Mouse (Mus musculus) MEL (cell line): ENCODE results near the gene Ccdc33. TPM values are rescaled to one million over a fixed set of nuclear protein-coding genes. Genes with fewer than 3 reads are reported as not detected.

Experiments used
- DNase-seq: peaks from one replicate; pipeline ENCODE4 v3.0.0; 2011; ENCODE audit warnings: low read depth, low spot score
- H3K27ac ChIP-seq: 2 replicates; pipeline ENCODE4 v1.5.1; 2012; ENCODE audit warnings: low read depth, mild to moderate bottlenecking, control low read depth, low read length, moderate library complexity; ENCODE audit not compliant: control insufficient read depth
- H3K27me3 ChIP-seq, 2 experiments: fragments of 150-350 bp in 1 of 2; sonication (generic) in 1 of 2; 2 replicates each; pipeline ENCODE4 v1.6.1; 2012; ENCODE audit warnings: low read length in 2 of 2, mild to moderate bottlenecking in 2 of 2, improper control_type of control experiment in 1 of 2, moderate library complexity in 1 of 2; ENCODE audit not compliant: insufficient read depth in 2 of 2, control insufficient read depth in 1 of 2
- H3K36me3 ChIP-seq, 2 experiments: 2 replicates each; pipeline ENCODE4 v1.6.1; 2012 to 2014; ENCODE audit warnings: low read length in 2 of 2, improper control_type of control experiment in 1 of 2, inconsistent platforms in 1 of 2, mild to moderate bottlenecking in 1 of 2; ENCODE audit not compliant: insufficient read depth in 2 of 2, control insufficient read depth in 1 of 2
- H3K4me1 ChIP-seq, 2 experiments: fragments of 150-350 bp in 1 of 2; sonication (generic) in 1 of 2; 2 replicates each; pipeline ENCODE4 v1.6.1; 2012; ENCODE audit warnings: low read length in 2 of 2, improper control_type of control experiment in 1 of 2, mild to moderate bottlenecking in 1 of 2; ENCODE audit not compliant: insufficient read depth in 2 of 2, control insufficient read depth in 1 of 2
- H3K4me3 ChIP-seq, 2 experiments: fragments of 150-350 bp in 1 of 2; sonication (generic) in 1 of 2; 2 replicates each; pipeline ENCODE4 v1.5.1; 2012; ENCODE audit warnings: low read depth in 2 of 2, low read length in 2 of 2, mild to moderate bottlenecking in 2 of 2, moderate library complexity in 2 of 2, control low read depth in 1 of 2, improper control_type of control experiment in 1 of 2; ENCODE audit not compliant: control insufficient read depth in 1 of 2, insufficient read depth in 1 of 2
- H3K79me2 ChIP-seq: 2 replicates; pipeline ENCODE4 v1.6.1; 2012; ENCODE audit warnings: mild to moderate bottlenecking, low read length, moderate library complexity; ENCODE audit not compliant: control insufficient read depth, poor library complexity, insufficient read depth
- H3K9ac ChIP-seq: 2 replicates; pipeline ENCODE4 v1.6.1; 2012; ENCODE audit warnings: low read depth, mild to moderate bottlenecking, control low read depth, low read length, moderate library complexity; ENCODE audit not compliant: control insufficient read depth, poor library complexity, severe bottlenecking
- H3K9me3 ChIP-seq: fragments of 150-350 bp; sonication (generic); replicated peaks from 2 replicates; pipeline ENCODE4 v1.6.1; 2012; ENCODE audit warnings: mild to moderate bottlenecking, low read length, improper control_type of control experiment, moderate library complexity; ENCODE audit not compliant: insufficient read depth
- BHLHE40 ChIP-seq: IDR thresholded peaks from 2 replicates; pipeline ENCODE4 v1.6.1; 2012; ENCODE audit warnings: low read depth, mild to moderate bottlenecking, inconsistent platforms, low read length, improper control_type of control experiment, borderline replicate concordance
- CHD1 ChIP-seq: IDR thresholded peaks from 2 replicates; pipeline ENCODE4 v1.6.1; 2012; ENCODE audit warnings: low read depth, mild to moderate bottlenecking, inconsistent platforms, low read length, improper control_type of control experiment
- CHD2 ChIP-seq: IDR thresholded peaks from 2 replicates; pipeline ENCODE4 v1.6.1; 2011; ENCODE audit warnings: low read length, improper control_type of control experiment
- CTCF ChIP-seq, 3 experiments: IDR thresholded peaks in 2 of 3; conservative IDR thresholded peaks in 1 of 3; 2 replicates each; pipeline ENCODE4 v1.5.1; 2011 to 2012; ENCODE audit warnings: low read length in 3 of 3, low read depth in 2 of 3, mild to moderate bottlenecking in 2 of 3, improper control_type of control experiment in 1 of 3, inconsistent platforms in 1 of 3, mixed read lengths in 1 of 3, moderate library complexity in 1 of 3; ENCODE audit not compliant: control insufficient read depth in 1 of 3, insufficient read depth in 1 of 3, poor library complexity in 1 of 3, severe bottlenecking in 1 of 3
- E2F4 ChIP-seq: IDR thresholded peaks from 2 replicates; pipeline ENCODE4 v1.6.1; 2011; ENCODE audit warnings: low read depth, low read length, improper control_type of control experiment, borderline replicate concordance
- ELF1 ChIP-seq: IDR thresholded peaks from 2 replicates; pipeline ENCODE4 v1.6.1; 2014; ENCODE audit warnings: low read depth, mild to moderate bottlenecking, inconsistent platforms, low read length, improper control_type of control experiment, moderate library complexity
- EP300 ChIP-seq, 2 experiments: IDR thresholded peaks; 2 replicates each; pipeline ENCODE4 v1.6.1; 2011; ENCODE audit warnings: improper control_type of control experiment in 2 of 2, low read length in 2 of 2, low read depth in 1 of 2, mild to moderate bottlenecking in 1 of 2
- ETS1 ChIP-seq: IDR thresholded peaks from 2 replicates; pipeline ENCODE4 v1.6.1; 2012; ENCODE audit warnings: low read depth, mild to moderate bottlenecking, inconsistent platforms, low read length, improper control_type of control experiment, moderate library complexity
- GABPA ChIP-seq: IDR thresholded peaks from 2 replicates; pipeline ENCODE4 v1.6.1; 2012; ENCODE audit warnings: low read depth, mild to moderate bottlenecking, inconsistent platforms, low read length, improper control_type of control experiment, moderate library complexity
- GATA1 ChIP-seq: IDR thresholded peaks from 2 replicates; pipeline ENCODE4 v1.6.1; 2011; ENCODE audit warnings: low read depth, low read length, improper control_type of control experiment
- JUND ChIP-seq: IDR thresholded peaks from 2 replicates; pipeline ENCODE4 v1.6.1; 2011; ENCODE audit warnings: low read depth, mild to moderate bottlenecking, improper control_type of control experiment, low read length
- KAT2A ChIP-seq: conservative IDR thresholded peaks from 2 replicates; pipeline ENCODE4 v1.6.1; 2012; ENCODE audit warnings: low read depth, low read length, improper control_type of control experiment, inconsistent platforms
- MAFK ChIP-seq: IDR thresholded peaks from 2 replicates; pipeline ENCODE4 v1.6.1; 2011; ENCODE audit warnings: low read depth, mild to moderate bottlenecking, low read length, improper control_type of control experiment, borderline replicate concordance
- MAZ ChIP-seq: IDR thresholded peaks from 2 replicates; pipeline ENCODE4 v1.6.1; 2012; ENCODE audit warnings: low read depth, mild to moderate bottlenecking, inconsistent platforms, low read length, improper control_type of control experiment
- MXI1 ChIP-seq: IDR thresholded peaks from 2 replicates; pipeline ENCODE4 v1.6.1; 2011; ENCODE audit warnings: mild to moderate bottlenecking, low read depth, low read length, improper control_type of control experiment
- MYB ChIP-seq: IDR thresholded peaks from 2 replicates; pipeline ENCODE4 v1.6.1; 2011; ENCODE audit warnings: mild to moderate bottlenecking, low read depth, low read length, improper control_type of control experiment
- NELFE ChIP-seq: IDR thresholded peaks from 2 replicates; pipeline ENCODE4 v1.6.1; 2011; ENCODE audit warnings: low read depth, low read length, improper control_type of control experiment
- POLR2A ChIP-seq, 2 experiments: IDR thresholded peaks; 2 replicates each; pipeline ENCODE4 v1.6.1; 2011 to 2012; ENCODE audit warnings: low read length in 2 of 2, mild to moderate bottlenecking in 2 of 2, control low read depth in 1 of 2, improper control_type of control experiment in 1 of 2, low read depth in 1 of 2, moderate library complexity in 1 of 2; ENCODE audit not compliant: control insufficient read depth in 1 of 2, insufficient read depth in 1 of 2, poor library complexity in 1 of 2
- POLR2AphosphoS2 ChIP-seq: IDR thresholded peaks from 2 replicates; pipeline ENCODE4 v1.6.1; 2011; ENCODE audit warnings: low read length, improper control_type of control experiment
- RCOR1 ChIP-seq: IDR thresholded peaks from 2 replicates; pipeline ENCODE4 v1.6.1; 2012; ENCODE audit warnings: low read depth, mild to moderate bottlenecking, inconsistent platforms, low read length, improper control_type of control experiment
- SIN3A ChIP-seq: IDR thresholded peaks from 2 replicates; pipeline ENCODE4 v1.6.1; 2012; ENCODE audit warnings: low read length, improper control_type of control experiment, inconsistent platforms
- SMC3 ChIP-seq: IDR thresholded peaks from 2 replicates; pipeline ENCODE4 v1.6.1; 2011; ENCODE audit warnings: low read depth, low read length, improper control_type of control experiment
- TAL1 ChIP-seq: IDR thresholded peaks from 2 replicates; pipeline ENCODE4 v1.6.1; 2012; ENCODE audit warnings: mild to moderate bottlenecking, inconsistent platforms, low read length, moderate library complexity, mixed read lengths
- TBP ChIP-seq: IDR thresholded peaks from 2 replicates; pipeline ENCODE4 v1.8.0; 2011; ENCODE audit warnings: low read depth, low read length, improper control_type of control experiment
- UBTF ChIP-seq: IDR thresholded peaks from 2 replicates; pipeline ENCODE4 v1.6.1; 2012; ENCODE audit warnings: low read depth, mild to moderate bottlenecking, inconsistent platforms, low read length, improper control_type of control experiment, moderate library complexity, borderline replicate concordance; ENCODE audit not compliant: insufficient read depth
- USF1 ChIP-seq: IDR thresholded peaks from 2 replicates; pipeline ENCODE4 v1.6.1; 2014; ENCODE audit warnings: low read depth, mild to moderate bottlenecking, inconsistent platforms, low read length, improper control_type of control experiment, moderate library complexity
- polyA plus RNA-seq, 2 experiments: library from polyadenylated mRNA; stranded (reverse) in 1 of 2; unstranded in 1 of 2; fragments of >175 nt in 1 of 2; fragments of >200 nt in 1 of 2; gene quantifications; 2 replicates each; pipeline versions ENCODE4 v1.2.1 to v1.2.4; 2012; ENCODE audit warnings: low replicate concordance in 2 of 2, low read depth in 1 of 2; ENCODE audit not compliant: insufficient read length in 2 of 2, insufficient read depth in 1 of 2, missing spikeins in 1 of 2
- total RNA-seq: library from RNA; depleted of rRNA; stranded (reverse); fragments of 300-350 nt; gene quantifications from 2 replicates; pipeline ENCODE4 v1.2.3, GENCODE M21; 2012

Ccdc33 gene
- total and polyA plus RNA-seq, 3 experiments = not detected

- Histone ChIP-seq H3K4me3 (no peak overlapping the region), H3K79me2 (no peaks in the 10 kb centered on the region), H3K9ac (no peak overlapping the region), H3K36me3 (no peaks in the 10 kb centered on the region), H3K27ac (no peak overlapping the region), H3K27me3 (peaks cover 4 to 25% of the 10 kb centered on the region in 2 experiments; a peak in 3 of 4 replicates), H3K9me3 (no peaks in the 10 kb centered on the region), H3K4me1 (no peaks in the 10 kb centered on the region)
- DNase-seq = no peak
- TF ChIP-seq CHD1 (no peak), NELFE (no peak), POLR2AphosphoS2 (no peak), SMC3 (no peak), MYB (no peak), BHLHE40 (no peak), EP300 (IDR thresholded peaks at IDR 0.05; ENCODE audit: low read depth in 1 of 2, low read length in 2 of 2) (no peak), POLR2A (IDR thresholded peaks at IDR 0.05; ENCODE audit: control insufficient read depth in 1 of 2, insufficient read depth in 1 of 2, low read depth in 1 of 2, low read length in 2 of 2, poor library complexity in 1 of 2) (no peak), ELF1 (no peak), KAT2A (no peak), CTCF (IDR thresholded peaks at IDR 0.05 in 2 of 3, conservative IDR thresholded peaks at IDR 0.05 in 1 of 3; ENCODE audit: control insufficient read depth in 1 of 3, insufficient read depth in 1 of 3, low read depth in 2 of 3, low read length in 3 of 3, poor library complexity in 1 of 3, severe bottlenecking in 1 of 3) (no peak), MXI1 (no peak), ETS1 (no peak), MAZ (no peak), GATA1 (no peak), GABPA (no peak), JUND (no peak), MAFK (no peak), CHD2 (no peak), TBP (no peak)
Measured at GRCm38 (mm10) chr9:58135921-58136321, 17.3 kb upstream of the Ccdc33 start.

GRCm38 (mm10) chr9:58134906-58135305, 16.3 kb upstream of the Ccdc33 start:
- Histone ChIP-seq H3K9me3 (no peaks in the 10 kb centered on the region), H3K4me3 (no peak overlapping the region), H3K36me3 (no peaks in the 10 kb centered on the region)
- TF ChIP-seq MXI1 = no peak
- TF ChIP-seq TAL1 = no peak
- TF ChIP-seq GATA1 = no peak
- no peak for TF ChIP-seq SIN3A
- TF ChIP-seq USF1 = no peak
- TF ChIP-seq RCOR1 = no peak
- no peak for TF ChIP-seq POLR2A (IDR thresholded peaks at IDR 0.05; ENCODE audit: control insufficient read depth in 1 of 2, insufficient read depth in 1 of 2, low read depth in 1 of 2, low read length in 2 of 2, poor library complexity in 1 of 2)
- TF ChIP-seq UBTF = no peak
- TF ChIP-seq MAZ = no peak
- no peak for TF ChIP-seq E2F4
- TF ChIP-seq, all 39 proteins: peak for 0
- no peaks in the 10 kb centered on the region for H3K4me1 ChIP-seq
- peaks cover 4 to 22% of the 10 kb centered on the region in 2 experiments; a peak in 3 of 4 replicates for H3K27me3 ChIP-seq
- no peak overlapping the region for H3K27ac ChIP-seq
- no peaks in the 10 kb centered on the region for H3K79me2 ChIP-seq
- no peak overlapping the region for H3K9ac ChIP-seq
- no peak for DNase-seq
